Mouse (Mus musculus) layer of hippocampus, adult 2 months (tissue): ENCODE measurements at regions not wholly inside any gene's neighbourhood (a gene's known extent, or its start where the extent isn't known, plus 50 kb on each side); places are given as distances from the start of the nearest gene placed in this dataset.

Experiments
- DNase-seq, 2 experiments: peaks; one replicate each; pipeline ENCODE4 v3.0.0; 2022; ENCODE audit warnings: low spot score in 2 of 2
- H3K27ac ChIP-seq: fragments of 200-600 bp; 2 replicates; pipeline ENCODE4 v1.8.1; 2022
- H3K4me3 ChIP-seq: fragments of 200-600 bp; 2 replicates; pipeline ENCODE4 v1.8.1; 2022; ENCODE audit warnings: mild to moderate bottlenecking
- CTCF ChIP-seq: fragments of 200-600 bp; conservative IDR thresholded peaks from 2 replicates; pipeline ENCODE4 v1.8.1; 2022; ENCODE audit warnings: antibody characterized with exemption, mild to moderate bottlenecking, moderate library complexity

GRCm38 (mm10) chr13:51227836-51228235 is 57.0 kb downstream of the Nxnl2 start:
- Histone ChIP-seq H3K27ac (no peak overlapping the region), H3K4me3 (no peak overlapping the region)
- DNase-seq = no peak
- TF ChIP-seq CTCF = no peak

GRCm38 (mm10) chr13:51228862-51229770 is 58.3 kb downstream of the Nxnl2 start:
- H3K27ac ChIP-seq = no peak overlapping the region
- no peak overlapping the region; the same call in 1 of the 2 replicates for H3K4me3 ChIP-seq
- DNase-seq = no peak
- no peak for TF ChIP-seq CTCF

DNA sequence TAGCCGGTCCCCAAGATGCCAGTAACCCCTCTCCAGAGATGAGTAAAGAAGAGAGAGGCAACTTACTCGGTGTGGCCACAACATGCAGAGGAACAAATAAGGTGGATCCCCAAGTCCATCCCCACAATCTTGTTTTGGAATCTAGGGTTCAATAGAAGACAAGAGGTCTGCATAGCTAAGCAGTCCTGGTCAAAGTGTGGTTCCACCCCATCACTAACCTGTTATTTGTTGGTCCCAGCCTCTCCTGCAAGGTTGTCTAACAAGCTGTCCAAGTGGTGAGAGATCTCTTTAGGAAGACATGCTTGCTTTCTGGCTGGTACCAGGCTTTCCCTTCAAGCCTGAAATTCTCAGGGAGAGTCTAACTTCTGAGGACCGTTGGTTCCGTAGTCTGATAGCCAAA is 59.0 kb downstream of the Nxnl2 start:
- H3K4me3 ChIP-seq = no peak overlapping the region
- no peak for TF ChIP-seq CTCF
- no peak for DNase-seq
- no peak overlapping the region for H3K27ac ChIP-seq

DNA sequence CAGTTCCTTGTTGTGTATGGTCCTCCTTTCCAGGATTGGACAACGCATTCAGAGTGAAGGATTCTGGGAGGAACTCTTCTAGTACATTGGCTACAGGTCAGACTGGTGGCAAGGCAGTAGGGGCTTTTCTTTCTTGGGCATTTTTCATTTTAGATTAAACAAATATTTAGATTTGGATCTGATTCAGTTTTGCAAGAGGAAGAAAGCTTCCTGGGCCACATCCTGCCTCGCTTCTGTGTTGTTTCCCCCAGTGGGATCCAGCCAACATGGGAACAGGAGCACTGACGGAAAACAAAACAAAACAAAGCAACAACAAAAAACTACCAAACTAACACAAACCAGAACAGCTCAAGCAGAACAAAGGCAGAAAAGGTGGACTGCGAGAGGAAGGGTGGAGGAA is 60.8 kb downstream of the Nxnl2 start:
- Histone ChIP-seq H3K27ac (no peak overlapping the region), H3K4me3 (no peak overlapping the region)
- no peak for DNase-seq
- no peak for TF ChIP-seq CTCF

- no peak for TF ChIP-seq CTCF
- DNase-seq = no peak
Measured at GRCm38 (mm10) chr13:51247378-51247777, 76.6 kb downstream of the Nxnl2 start.

DNA sequence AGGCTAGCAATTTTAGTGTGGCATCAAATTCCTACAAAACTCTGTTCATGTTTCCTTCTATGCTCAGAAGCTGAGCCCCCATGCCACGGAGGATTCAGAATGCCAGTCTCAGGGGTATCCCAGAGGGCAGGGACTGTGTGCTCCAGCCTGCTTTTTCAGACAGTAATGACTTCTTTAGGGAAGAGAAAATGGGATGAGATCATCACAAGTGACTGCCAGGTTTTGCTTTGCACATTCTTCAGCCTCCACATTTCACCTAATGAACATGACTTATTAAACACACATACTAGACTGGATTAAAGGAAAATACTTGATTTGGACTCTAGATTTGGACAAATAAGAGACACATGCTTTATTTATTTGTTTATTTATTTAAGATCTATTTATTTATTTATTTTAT is 82.5 kb downstream of the Nxnl2 start:
- no peak for TF ChIP-seq CTCF
- DNase-seq = no peak
- no peak overlapping the region for H3K4me3 ChIP-seq
- H3K27ac ChIP-seq = no peak overlapping the region

More at GRCm38 (mm10) chr13:51247378-51247777, 76.6 kb downstream of the Nxnl2 start:
- no peak overlapping the region for H3K4me3 ChIP-seq
- no peak overlapping the region for H3K27ac ChIP-seq

DNA sequence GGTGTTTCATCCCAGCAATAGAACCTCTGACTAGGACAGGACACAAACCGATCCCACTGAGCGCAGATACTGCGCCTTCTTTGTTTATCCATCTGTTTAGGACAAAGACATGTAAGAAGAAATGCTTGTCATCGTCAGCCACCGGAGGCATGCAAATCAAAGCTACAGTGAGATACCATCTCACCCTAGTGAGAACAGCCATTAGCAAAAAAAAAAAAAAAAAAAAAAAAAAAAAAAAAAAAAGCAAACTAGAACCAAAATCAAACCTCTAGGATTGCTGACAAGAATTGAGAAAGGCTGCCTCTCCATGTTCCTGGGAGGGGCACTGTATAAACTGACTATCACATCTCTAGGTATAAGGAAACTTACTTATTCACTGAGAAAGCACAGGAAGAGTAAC is 84.9 kb downstream of the Nxnl2 start:
- no peak for TF ChIP-seq CTCF
- H3K4me3 ChIP-seq = no peak overlapping the region
- H3K27ac ChIP-seq = no peak overlapping the region
- no peak for DNase-seq

- DNase-seq = no peak
- TF ChIP-seq CTCF = no peak
- no peak overlapping the region for H3K27ac ChIP-seq
- no peak overlapping the region for H3K4me3 ChIP-seq
Measured at GRCm38 (mm10) chr13:51258752-51259721, 88.2 kb downstream of the Nxnl2 start.

DNA sequence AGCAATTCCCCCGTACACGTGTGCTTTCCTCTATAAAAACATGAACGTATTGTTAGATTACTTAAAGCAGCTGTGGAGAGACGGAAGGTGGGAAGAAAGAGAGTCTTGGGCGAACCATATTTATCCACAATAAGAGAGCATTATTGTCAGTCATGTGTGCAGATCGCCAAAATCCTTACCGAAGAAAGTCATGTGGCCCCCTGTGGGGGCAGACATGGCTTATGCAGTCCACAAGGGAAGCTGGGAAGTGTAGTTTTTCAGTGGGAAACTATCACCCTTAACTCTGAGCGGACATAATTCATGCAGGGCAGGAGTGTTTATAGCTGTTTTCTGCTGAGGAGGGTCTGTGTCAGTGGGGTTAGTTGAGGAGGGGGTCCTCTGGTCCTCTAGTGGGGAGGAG is 90.8 kb downstream of the Nxnl2 start:
- peak; percentile 20 for TF ChIP-seq CTCF
- H3K27ac ChIP-seq = peak overlapping the region; percentile 88
- DNase-seq = peak; percentile 51 to 54
- peak overlapping the region; percentile 43 for H3K4me3 ChIP-seq

DNA sequence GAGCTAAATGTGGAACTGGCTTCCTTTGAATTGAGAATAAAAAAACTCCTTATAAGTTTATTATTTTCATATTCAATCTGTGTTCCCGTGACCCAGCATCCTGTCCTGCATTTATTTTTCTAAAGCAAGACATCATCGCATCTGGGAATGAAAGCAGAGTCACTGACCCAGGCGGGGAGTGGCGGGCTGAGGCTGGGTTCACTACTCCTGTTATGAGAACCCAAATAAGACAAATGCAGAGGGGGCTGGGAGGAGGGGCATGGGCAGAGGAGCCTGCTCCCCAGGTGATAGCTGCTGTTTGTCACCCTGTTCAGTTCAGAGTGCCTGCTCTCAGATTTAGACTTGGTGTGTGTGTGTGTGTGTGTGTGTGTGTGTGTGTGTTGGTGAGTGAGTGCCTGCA is 102.0 kb downstream of the Nxnl2 start:
- no peak for TF ChIP-seq CTCF
- H3K27ac ChIP-seq = no peak overlapping the region
- no peak overlapping the region for H3K4me3 ChIP-seq
- no peak for DNase-seq

GRCm38 (mm10) chr13:51274639-51275038 is 103.8 kb downstream of the Nxnl2 start:
- H3K27ac ChIP-seq = no peak overlapping the region
- no peak for DNase-seq
- TF ChIP-seq CTCF = no peak

GRCm38 (mm10) chr13:51276601-51277000 is 105.8 kb downstream of the Nxnl2 start:
- Histone ChIP-seq H3K27ac (no peak overlapping the region), H3K4me3 (no peak overlapping the region)
- no peak for DNase-seq
- TF ChIP-seq CTCF = no peak

More at GRCm38 (mm10) chr13:51274639-51275038, 103.8 kb downstream of the Nxnl2 start:
- H3K4me3 ChIP-seq = no peak overlapping the region

DNA sequence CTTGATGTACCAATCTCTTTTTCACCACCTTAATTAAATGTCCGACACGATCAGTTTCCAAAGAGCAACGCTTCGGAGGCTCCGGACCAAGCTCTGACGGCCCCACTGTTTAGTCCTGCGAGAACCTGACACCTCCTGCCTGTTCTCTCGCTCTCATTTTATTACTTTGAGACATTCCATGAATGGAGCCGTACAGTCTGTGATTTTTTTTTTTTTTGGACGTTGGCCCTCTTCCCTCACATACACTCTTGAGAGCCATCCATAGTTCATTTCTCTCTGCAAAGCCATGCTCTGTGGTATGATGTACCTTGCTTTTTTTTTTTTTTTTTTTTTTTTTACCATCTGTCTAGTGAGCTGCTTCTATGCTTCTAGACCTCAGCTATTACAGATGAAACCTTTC is 106.7 kb downstream of the Nxnl2 start:
- TF ChIP-seq CTCF = no peak
- Histone ChIP-seq H3K4me3 (no peak overlapping the region), H3K27ac (no peak overlapping the region)
- DNase-seq = no peak
